Mouse (Mus musculus) stomach, postnatal 0 days (tissue): ENCODE results near the gene Myh6. TPM values are rescaled to one million over a fixed set of nuclear protein-coding genes. Genes with fewer than 3 reads are reported as not detected.
A peak's percentile ranks its signal among the peaks of the same experiment; 100 is the strongest.

ENCODE experiments used
- ATAC-seq: fragments of 200-750 bp; cut with Nextera tagmentation; 2 replicates; pipeline ENCODE4 v1.8.0; 2017; ENCODE audit not compliant: low FRiP score, low TSS enrichment
- DNase-seq: peaks from one replicate; pipeline ENCODE4 v3.0.0-alpha.2; 2016; ENCODE audit warnings: low spot score
- H3K27ac ChIP-seq: fragments of 300-500 bp; sonication (generic); replicated peaks from 2 replicates; pipeline ENCODE4 v1.5.1; 2014; ENCODE audit warnings: mild to moderate bottlenecking, control low read depth
- H3K27me3 ChIP-seq: fragments of 300-500 bp; sonication (generic); 2 replicates; pipeline ENCODE4 v1.6.1; 2014; ENCODE audit warnings: low read length; ENCODE audit not compliant: control insufficient read depth, insufficient read depth
- H3K36me3 ChIP-seq: fragments of 300-500 bp; sonication (generic); 2 replicates; pipeline ENCODE4 v1.6.1; 2014; ENCODE audit warnings: low read length, mixed read lengths; ENCODE audit not compliant: control insufficient read depth, insufficient read depth
- H3K4me1 ChIP-seq: fragments of 300-500 bp; sonication (generic); replicated peaks from 2 replicates; pipeline ENCODE4 v1.6.1; 2014; ENCODE audit warnings: antibody characterized with exemption; ENCODE audit not compliant: control insufficient read depth, insufficient read depth
- H3K4me2 ChIP-seq: fragments of 300-500 bp; sonication (generic); replicated peaks from 2 replicates; pipeline ENCODE4 v1.6.1; 2014; ENCODE audit warnings: low read depth, mild to moderate bottlenecking, control low read depth, moderate library complexity
- H3K4me3 ChIP-seq: fragments of 300-500 bp; sonication (generic); 2 replicates; pipeline ENCODE4 v1.5.1; 2014; ENCODE audit warnings: low read depth, low read length, control low read depth
- H3K9ac ChIP-seq: fragments of 300-500 bp; sonication (generic); 2 replicates; pipeline ENCODE4 v1.6.1; 2014; ENCODE audit warnings: mild to moderate bottlenecking, low read length, control low read depth, mixed read lengths
- H3K9me3 ChIP-seq: fragments of 300-500 bp; sonication (generic); 2 replicates; pipeline ENCODE4 v1.6.1; 2016; ENCODE audit warnings: low read length; ENCODE audit not compliant: control insufficient read depth
- CTCF ChIP-seq: IDR thresholded peaks from 2 replicates; pipeline ENCODE4 v1.5.1; 2016; ENCODE audit warnings: antibody characterized with exemption, low read depth, mild to moderate bottlenecking, moderate library complexity
- EP300 ChIP-seq: optimal IDR thresholded peaks from 2 replicates; pipeline ENCODE3; 2016; ENCODE audit warnings: antibody characterized with exemption
- WGBS: fragments of 180-500 bp; shearing (Covaris S2); extraction: QIAGEN DNeasy Blood & Tissue Kit; methylation state at CpG from one replicate; pipeline ENCODE4 v1.1.7; 2014; 5-methylcytosine and 5-hydroxymethylcytosine counted together
- polyA plus RNA-seq: library from polyadenylated mRNA; unstranded; fragments of >200 nt; fragmentation: Nextera tagmentation; extraction: Ambion mirVana; gene quantifications from 2 replicates; pipeline ENCODE4 v1.2.1, GENCODE M21; 2015

Gene Myh6
- polyA plus RNA-seq, 1 experiment from 2014 or later = 0.29 TPM

- Histone ChIP-seq H3K4me3 (no peak overlapping the region), H3K4me2 (no peak overlapping the region), H3K9me3 (no peaks in the 10 kb centered on the region), H3K27ac (peak overlapping the region; percentile 31; the same call in 1 of the 2 replicates), H3K36me3 (no peaks in the 10 kb centered on the region), H3K27me3 (no peaks in the 10 kb centered on the region), H3K9ac (no peak overlapping the region), H3K4me1 (no peaks in the 10 kb centered on the region)
- DNase-seq (no peak), ATAC-seq (no peak)
- 54% methylated on average over 4 of the region's 4 CpGs for WGBS
- no peak for TF ChIP-seq CTCF
- TF ChIP-seq EP300 = no peak
Observed at GRCm38 (mm10) chr14:54997297-54997696, 30.6 kb upstream of the Myh6 start.

- no peak overlapping the region for H3K9ac ChIP-seq
- WGBS = 59% methylated on average over 9 of the region's 9 CpGs
- no peaks in the 10 kb centered on the region for H3K4me1 ChIP-seq
- H3K27me3 ChIP-seq = no peaks in the 10 kb centered on the region
- H3K27ac ChIP-seq = peak overlapping the region; percentile 31; the same call in 1 of the 2 replicates
- no peaks in the 10 kb centered on the region for H3K36me3 ChIP-seq
- TF ChIP-seq EP300 = no peak
- no peak for TF ChIP-seq CTCF
- ATAC-seq (no peak), DNase-seq (no peak)
- no peak overlapping the region for H3K4me2 ChIP-seq
- no peak overlapping the region for H3K4me3 ChIP-seq
- H3K9me3 ChIP-seq = no peaks in the 10 kb centered on the region
Observed at GRCm38 (mm10) chr14:54996793-54997192, 30.1 kb upstream of the Myh6 start.

- DNase-seq (no peak), ATAC-seq (no peak)
- no peak overlapping the region for H3K4me3 ChIP-seq
- no peaks in the 10 kb centered on the region for H3K27me3 ChIP-seq
- 35% methylated on average over 14 of the region's 14 CpGs for WGBS
- H3K27ac ChIP-seq = no peak overlapping the region; the same call in 1 of the 2 replicates
- H3K9me3 ChIP-seq = no peaks in the 10 kb centered on the region
- no peak overlapping the region; the same call in 1 of the 2 replicates for H3K9ac ChIP-seq
- TF ChIP-seq CTCF = no peak
- no peak for TF ChIP-seq EP300
- H3K36me3 ChIP-seq = no peaks in the 10 kb centered on the region
- H3K4me2 ChIP-seq = no peak overlapping the region
- no peaks in the 10 kb centered on the region for H3K4me1 ChIP-seq
Observed at GRCm38 (mm10) chr14:54995457-54996138, 28.9 kb upstream of the Myh6 start.

GRCm38 (mm10) chr14:54994869-54995186 is 28.1 kb upstream of the Myh6 start:
- Histone ChIP-seq H3K4me2 (no peak overlapping the region), H3K4me3 (no peak overlapping the region), H3K27ac (no peak overlapping the region), H3K4me1 (no peaks in the 10 kb centered on the region), H3K36me3 (no peaks in the 10 kb centered on the region), H3K9ac (no peak overlapping the region), H3K27me3 (no peaks in the 10 kb centered on the region), H3K9me3 (no peaks in the 10 kb centered on the region)
- DNase-seq (no peak), ATAC-seq (no peak)
- TF ChIP-seq EP300 (no peak), CTCF (no peak)

GRCm38 (mm10) chr14:54994136-54994868 is 27.6 kb upstream of the Myh6 start, which contains the start of gene Myh7:
Gene Myh7, minus strand, starts transcription at chr14:54994626.
- no peak for ATAC-seq
- H3K9ac ChIP-seq = no peak within 1 kb of the TSS; the same call in 1 of the 2 replicates
- H3K9me3 ChIP-seq = no peaks in the 10 kb centered on the region
- H3K27ac ChIP-seq = peak within 1 kb of the TSS; percentile 58; the same call in 1 of the 2 replicates
- no peak for DNase-seq
- H3K27me3 ChIP-seq = no peaks in the 10 kb centered on the region
- H3K36me3 ChIP-seq = no peaks in the 10 kb centered on the region
- 49% methylated on average over 11 of the region's 11 CpGs for WGBS
- H3K4me2 ChIP-seq = no peak within 1 kb of the TSS
- H3K4me1 ChIP-seq = no peaks in the 10 kb centered on the region
- TF ChIP-seq EP300 = no peak
- no peak for TF ChIP-seq CTCF
- no peak within 1 kb of the TSS for H3K4me3 ChIP-seq

GRCm38 (mm10) chr14:54993636-54994035 is 26.9 kb upstream of the Myh6 start:
- peak; percentile 67 for DNase-seq
- Histone ChIP-seq H3K9ac (no peak overlapping the region), H3K9me3 (no peaks in the 10 kb centered on the region), H3K36me3 (no peaks in the 10 kb centered on the region), H3K4me3 (no peak overlapping the region), H3K4me1 (no peaks in the 10 kb centered on the region), H3K27me3 (no peaks in the 10 kb centered on the region), H3K4me2 (no peak overlapping the region), H3K27ac (peak overlapping the region; percentile 58; the same call in 1 of the 2 replicates)
- 33% methylated on average over 10 of the region's 10 CpGs for WGBS
- peak; percentile 86 for ATAC-seq
- TF ChIP-seq CTCF (no peak), EP300 (no peak)
